Mouse (Mus musculus) forelimb bud, embryonic 11.5 days (tissue): Measurements from ENCODE around the gene 4930435E12Rik.
"Not testable (repeated sequence)": the region's sequence is repeated elsewhere in the genome, so short reads cannot be mapped to it uniquely, and the experiment has no call there.

Experiments
- DNase-seq: peaks from one replicate; pipeline ENCODE4 v3.0.0-alpha.2; 2012; ENCODE audit warnings: low read depth, low spot score

The 4930435E12Rik gene

DNA sequence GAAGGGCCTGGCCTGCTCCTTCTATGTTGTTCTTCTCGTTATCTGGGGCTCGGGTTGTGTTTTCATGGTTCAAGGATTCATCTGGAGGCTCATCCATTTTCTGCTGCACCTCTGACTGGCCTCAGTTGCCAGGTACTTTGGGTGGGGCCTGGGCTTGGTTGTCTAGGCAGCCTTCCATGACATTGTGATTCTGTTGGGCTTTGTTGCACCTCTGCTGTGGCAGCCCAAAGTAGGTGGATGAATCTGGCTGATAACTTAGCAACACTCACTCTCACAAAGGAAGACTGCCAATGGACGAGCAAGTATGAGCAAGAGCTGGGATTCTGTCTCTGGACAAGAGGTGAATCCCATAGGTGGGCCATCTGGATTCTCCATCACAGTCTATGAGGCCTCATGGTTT, at the start of gene 4930435E12Rik:
Gene 4930435E12Rik (minus strand): TSS at position 101 of the 400 bp plus-strand sequence.
- DNase-seq: no peak

DNA sequence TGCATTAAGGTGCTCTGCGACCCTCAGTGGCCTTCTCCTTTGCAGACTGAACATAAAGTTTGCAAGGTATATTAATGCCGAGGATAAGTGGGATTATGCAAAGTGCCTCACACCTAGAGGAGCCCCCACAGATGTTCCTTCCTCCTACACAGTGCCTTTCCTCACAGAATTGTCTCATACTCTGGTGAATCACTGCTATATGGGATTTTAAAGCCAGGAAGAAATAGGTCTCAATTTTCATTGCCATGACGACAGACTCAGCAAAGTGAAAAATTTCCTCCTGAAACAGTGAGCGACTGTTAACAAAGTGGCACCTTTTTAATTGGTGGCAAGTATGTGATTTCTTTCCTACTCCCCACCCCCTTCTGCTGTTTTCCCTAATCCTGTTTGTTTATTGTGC, 45.9 kb upstream of the 4930435E12Rik start:
- no peak for DNase-seq

DNA sequence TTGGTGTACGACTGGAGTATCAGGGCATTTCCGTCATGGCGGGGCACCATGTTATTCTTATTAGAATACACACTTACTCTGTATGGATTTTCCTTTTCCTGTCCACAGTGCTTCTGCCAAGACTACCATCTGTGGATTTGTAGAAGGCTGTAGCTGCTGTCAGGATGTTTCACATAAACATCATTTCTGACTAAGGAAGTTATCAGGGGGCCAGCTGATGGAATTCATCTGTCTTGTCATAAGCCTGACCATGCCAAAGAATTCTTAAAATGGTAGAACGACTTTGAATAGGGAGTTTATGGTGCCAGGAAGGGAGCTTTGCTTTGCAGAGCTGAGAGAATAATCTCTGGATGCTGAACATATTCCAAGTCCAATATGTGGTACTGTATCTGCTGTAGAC, 44.7 kb upstream of the 4930435E12Rik start:
- no peak for DNase-seq

GRCm38 (mm10) chr16:38864358-38864757, 35.8 kb upstream of the 4930435E12Rik start:
- no peak for DNase-seq

DNA sequence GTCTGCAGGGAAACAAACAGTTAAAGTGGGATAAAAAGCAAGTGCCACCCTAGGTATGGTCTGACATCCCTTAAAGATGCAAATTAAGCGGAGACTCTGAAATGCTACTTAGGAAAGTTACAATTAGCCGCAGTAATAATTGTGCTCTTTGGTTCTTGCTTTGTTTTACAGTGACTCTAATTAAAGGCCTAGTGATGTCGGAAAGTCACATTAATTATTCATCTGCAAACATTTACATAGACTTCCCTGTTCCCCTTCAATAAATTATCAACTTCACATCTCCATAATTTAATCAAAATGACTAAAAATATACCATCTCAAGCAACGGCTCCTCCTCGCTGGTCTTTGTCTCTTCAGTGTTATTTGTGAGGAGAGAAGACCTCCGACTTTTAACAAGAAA, 32.0 kb upstream of the 4930435E12Rik start:
- DNase-seq: no peak

- peak; percentile 48 for DNase-seq
Measured at GRCm38 (mm10) chr16:38858120-38858749, 29.7 kb upstream of the 4930435E12Rik start.

DNA sequence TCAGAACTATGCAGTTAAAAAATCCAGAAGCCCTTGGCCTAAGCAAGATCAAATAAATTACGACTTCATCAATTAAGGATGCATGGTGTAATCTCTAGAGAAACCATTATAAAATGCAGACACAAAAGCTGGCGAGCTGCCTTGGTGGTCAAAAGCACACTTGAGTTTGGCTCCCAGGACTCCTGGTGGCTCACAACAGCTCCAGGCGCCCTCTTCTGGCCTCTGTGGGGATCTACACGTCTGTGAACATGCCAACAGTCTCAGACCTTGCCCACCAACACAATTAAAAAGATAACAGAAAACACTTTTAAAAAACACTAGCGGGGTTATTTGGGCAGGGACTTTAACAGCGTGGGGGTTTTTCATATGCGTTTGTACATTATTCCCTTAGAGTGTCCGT, 16.0 kb downstream of the 4930435E12Rik start:
- peak; percentile 68 for DNase-seq

GRCm38 (mm10) chr16:38810196-38810595, 18.4 kb downstream of the 4930435E12Rik start:
- no peak for DNase-seq

- not testable (repeated sequence) for DNase-seq
Measured at GRCm38 (mm10) chr16:38807796-38808195, 20.8 kb downstream of the 4930435E12Rik start.

GRCm38 (mm10) chr16:38800091-38800490, 28.5 kb downstream of the 4930435E12Rik start, which contains the start of gene Upk1b:
Upk1b (minus strand) TSS chr16:38800328.
- no peak for DNase-seq

GRCm38 (mm10) chr16:38798957-38799450, 29.5 kb downstream of the 4930435E12Rik start:
- DNase-seq: no peak

- no peak for DNase-seq
Measured at GRCm38 (mm10) chr16:38793120-38793519, 35.4 kb downstream of the 4930435E12Rik start.

- DNase-seq: no peak
Measured at GRCm38 (mm10) chr16:38789966-38790365, 38.6 kb downstream of the 4930435E12Rik start.

DNA sequence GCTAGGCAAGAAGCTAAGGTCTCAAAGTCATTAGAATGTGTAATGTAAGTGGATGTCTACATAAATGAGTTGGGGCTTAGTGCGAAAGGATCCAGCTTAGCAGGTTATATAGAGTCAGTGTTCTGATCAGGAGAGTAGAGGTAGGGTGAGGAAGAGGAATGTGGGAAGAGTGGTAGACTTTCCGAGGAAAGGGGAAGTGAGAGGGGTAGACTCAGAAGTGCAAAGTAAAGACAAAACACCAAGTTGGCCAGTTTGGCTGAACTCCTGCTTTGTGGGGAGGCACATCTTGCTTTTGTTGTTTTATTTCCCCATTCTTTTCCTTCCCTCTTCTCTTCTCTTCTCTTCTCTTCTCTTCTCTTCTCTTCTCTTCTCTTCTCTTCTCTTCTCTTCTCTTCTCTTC, 39.5 kb downstream of the 4930435E12Rik start:
- no peak for DNase-seq

DNA sequence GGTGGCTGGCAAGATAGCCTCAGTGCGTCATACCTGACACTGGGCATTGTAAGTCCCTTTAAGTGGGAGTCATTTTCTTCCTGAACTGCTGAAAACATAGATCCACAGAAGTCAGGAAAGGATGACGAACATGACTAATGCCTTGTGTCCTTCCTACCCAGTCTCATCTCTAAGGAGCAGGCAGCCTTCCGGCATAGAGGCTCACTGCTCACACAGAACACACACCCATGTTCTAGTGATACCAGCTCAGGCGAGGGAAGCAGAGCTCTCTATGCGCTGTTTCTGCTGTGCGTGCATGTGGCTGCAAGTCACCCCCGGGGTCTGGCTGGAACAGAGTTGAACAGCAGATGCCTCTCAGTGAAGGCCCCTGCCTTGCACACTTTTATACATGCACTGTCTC, 43.2 kb downstream of the 4930435E12Rik start:
- DNase-seq: no peak

- no peak for DNase-seq
Measured at GRCm38 (mm10) chr16:38782524-38783067, 46.0 kb downstream of the 4930435E12Rik start.

DNA sequence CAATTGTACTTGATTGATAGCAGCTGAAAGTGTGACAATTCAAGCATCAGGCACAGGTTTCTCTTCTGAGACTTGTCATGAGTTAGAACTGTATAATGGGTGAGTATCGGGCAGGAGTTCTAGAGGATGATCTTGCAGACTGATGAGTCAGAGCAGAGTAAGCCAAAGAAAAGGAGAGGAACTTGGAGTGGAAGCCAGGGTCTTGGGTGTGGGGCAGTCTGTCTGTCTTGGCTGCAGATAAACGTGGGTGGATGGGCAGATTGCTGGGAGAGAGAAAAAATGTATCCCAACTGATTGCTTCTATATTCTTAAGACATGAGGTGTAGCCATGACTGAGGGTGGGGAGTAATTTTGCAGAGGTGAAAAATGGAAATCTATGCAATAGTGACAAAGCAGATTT, 46.6 kb downstream of the 4930435E12Rik start:
- no peak for DNase-seq

DNA sequence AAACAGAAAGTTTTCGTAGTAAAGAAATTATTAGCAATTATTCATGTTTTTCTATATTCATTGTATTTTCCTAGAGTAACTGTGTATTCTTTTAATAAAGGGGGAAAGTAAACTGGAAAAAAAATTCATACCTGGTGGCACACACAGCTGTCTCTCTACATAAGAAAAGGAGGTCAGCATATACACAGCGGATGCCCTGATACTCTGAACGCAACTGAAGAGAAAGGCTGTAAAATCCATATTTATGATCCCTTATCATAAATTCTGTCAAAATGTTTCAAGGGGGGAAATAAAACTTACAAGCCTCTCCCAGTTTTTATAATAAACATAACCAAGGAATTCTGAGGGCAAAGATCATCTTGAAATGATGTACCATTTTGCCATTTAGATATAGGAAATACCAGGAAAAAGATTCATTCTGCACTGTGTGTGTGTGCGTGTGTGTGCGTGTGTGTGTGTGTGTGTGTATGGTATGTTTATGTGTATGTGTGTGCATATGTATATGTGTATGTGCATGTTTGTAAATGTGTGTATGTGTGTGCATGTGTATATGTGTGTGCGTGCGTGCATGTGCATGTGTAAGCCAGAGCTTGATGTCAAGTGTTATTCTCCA, 47.5 kb downstream of the 4930435E12Rik start:
- no peak for DNase-seq

- no peak for DNase-seq
Measured at GRCm38 (mm10) chr16:38776342-38776741, 52.2 kb downstream of the 4930435E12Rik start.

- DNase-seq: no peak
Measured at GRCm38 (mm10) chr16:38774964-38775746, 53.4 kb downstream of the 4930435E12Rik start.

GRCm38 (mm10) chr16:38772906-38773496, 55.5 kb downstream of the 4930435E12Rik start:
- DNase-seq: no peak

DNA sequence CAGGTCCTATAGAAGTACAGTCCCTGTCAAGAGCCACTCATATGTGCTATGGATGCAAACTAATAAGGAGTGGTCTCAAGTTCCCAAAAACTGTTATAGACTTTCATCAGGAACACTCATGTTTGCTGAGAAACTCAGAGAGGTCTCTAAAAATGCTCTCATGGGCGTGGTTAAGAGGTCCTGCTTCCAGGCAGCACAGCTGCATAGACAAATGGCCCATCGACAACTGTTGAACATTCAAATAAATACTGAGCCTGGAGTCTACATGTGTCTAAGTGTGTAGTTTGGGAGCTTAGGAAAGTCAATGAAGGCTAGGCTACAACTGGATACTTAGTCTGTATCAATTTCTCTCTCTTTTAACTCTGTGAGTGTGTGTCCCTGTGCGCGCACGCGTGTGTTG, 57.4 kb downstream of the 4930435E12Rik start:
- no peak for DNase-seq
